Mouse (Mus musculus) kidney, adult 2 months (tissue): ENCODE measurements around the gene Acadsb.

Experiments used
- CTCF ChIP-seq: fragments of 200-500 bp; conservative IDR thresholded peaks from 2 replicates; pipeline ENCODE4 v1.5.1; 2011; ENCODE audit warnings: low read depth, mild to moderate bottlenecking, control low read depth, low read length, moderate library complexity, mixed read lengths; ENCODE audit not compliant: insufficient read depth, insufficient read length
- POLR2A ChIP-seq: fragments of 200-500 bp; IDR thresholded peaks from one replicate; pipeline ENCODE4 v1.6.1; 2011; ENCODE audit warnings: low read depth, low read length, control low read depth

DNA sequence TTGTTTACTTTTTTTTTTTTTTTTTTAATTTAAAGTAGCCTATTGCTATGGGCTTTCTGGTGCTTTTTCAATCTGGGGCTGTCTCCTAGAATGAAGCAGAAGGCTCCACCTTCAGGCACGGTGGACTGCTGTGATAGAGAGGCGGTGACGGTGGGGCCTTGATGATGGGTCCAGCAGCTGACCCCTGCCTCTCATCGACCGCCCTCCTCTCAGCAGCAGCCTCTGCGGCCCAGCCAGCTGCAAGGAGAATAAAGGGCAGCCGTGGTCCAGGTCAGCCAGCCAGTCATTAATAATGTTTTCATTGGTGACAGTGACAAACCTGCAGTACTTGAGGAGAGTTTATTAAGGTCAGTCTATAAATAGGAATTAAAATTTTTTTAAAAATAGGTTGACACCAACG is 66.7 kb downstream of the Acadsb start:
- TF ChIP-seq CTCF = no peak
- TF ChIP-seq POLR2A = no peak
